Mouse (Mus musculus): Measurements from ENCODE around the gene Nfya. TPM values are rescaled to one million over a fixed set of nuclear protein-coding genes. Genes with fewer than 3 reads are reported as not detected.

The Nfya gene
- polyA plus RNA-seq, 1 experiment, result not detected

- H3K4me3 ChIP-seq (ENCODE audit: insufficient read depth, low read depth, low read length), result no peak overlapping the region
- H3K4me1 ChIP-seq (ENCODE audit: control insufficient read depth, insufficient read depth, low read length), result peaks cover 7% of the 10 kb centered on the region
- 88% methylated on average over 13 of the region's 13 CpGs for WGBS
- H3K27ac ChIP-seq (ENCODE audit: insufficient read depth, low read depth, low read length), result no peak overlapping the region
- TF ChIP-seq CTCF (IDR thresholded peaks at IDR 0.05; ENCODE audit: insufficient read depth, low read depth, low read length) (no peak), POLR2A (IDR thresholded peaks at IDR 0.05; ENCODE audit: insufficient read depth, low read depth, low read length) (no peak)
Observed at GRCm38 (mm10) chr17:48450666-48451352, 41.1 kb upstream of the Nfya start.

GRCm38 (mm10) chr17:48447675-48448074 lies 38.0 kb upstream of the Nfya start:
- WGBS, result 66% methylated on average over 8 of the region's 8 CpGs

GRCm38 (mm10) chr17:48443542-48444145 lies 33.9 kb upstream of the Nfya start:
- 63% methylated on average over 16 of the region's 16 CpGs for WGBS
- no peak overlapping the region for H3K4me3 ChIP-seq (ENCODE audit: insufficient read depth, low read depth, low read length)
- no peaks in the 10 kb centered on the region for H3K4me1 ChIP-seq (ENCODE audit: control insufficient read depth, insufficient read depth, low read length)
- H3K27ac ChIP-seq (ENCODE audit: insufficient read depth, low read depth, low read length), result no peak overlapping the region
- no peak for TF ChIP-seq CTCF (IDR thresholded peaks at IDR 0.05; ENCODE audit: insufficient read depth, low read depth, low read length)
- TF ChIP-seq POLR2A (IDR thresholded peaks at IDR 0.05; ENCODE audit: insufficient read depth, low read depth, low read length), result no peak

More at GRCm38 (mm10) chr17:48447675-48448074, 38.0 kb upstream of the Nfya start:
- TF ChIP-seq POLR2A (IDR thresholded peaks at IDR 0.05; ENCODE audit: insufficient read depth, low read depth, low read length) (no peak), CTCF (IDR thresholded peaks at IDR 0.05; ENCODE audit: insufficient read depth, low read depth, low read length) (no peak)
- H3K4me1 ChIP-seq (ENCODE audit: control insufficient read depth, insufficient read depth, low read length), result peaks cover 7% of the 10 kb centered on the region
- no peak overlapping the region for H3K4me3 ChIP-seq (ENCODE audit: insufficient read depth, low read depth, low read length)
- no peak overlapping the region for H3K27ac ChIP-seq (ENCODE audit: insufficient read depth, low read depth, low read length)

- Histone ChIP-seq H3K4me1 (ENCODE audit: control insufficient read depth, insufficient read depth, low read length) (peaks cover 1% of the 10 kb centered on the region; the same call in 1 of the 2 replicates), H3K27ac (ENCODE audit: insufficient read depth, low read depth, low read length) (no peak overlapping the region), H3K4me3 (ENCODE audit: insufficient read depth, low read depth, low read length) (no peak overlapping the region)
- 81% methylated on average over 7 of the region's 7 CpGs for WGBS
- no peak for TF ChIP-seq POLR2A (IDR thresholded peaks at IDR 0.05; ENCODE audit: insufficient read depth, low read depth, low read length)
- TF ChIP-seq CTCF (IDR thresholded peaks at IDR 0.05; ENCODE audit: insufficient read depth, low read depth, low read length), result no peak
Observed at GRCm38 (mm10) chr17:48442745-48443457, 33.2 kb upstream of the Nfya start.

- peak overlapping the region; percentile 41 for H3K27ac ChIP-seq (ENCODE audit: insufficient read depth, low read depth, low read length)
- H3K4me3 ChIP-seq (ENCODE audit: insufficient read depth, low read depth, low read length), result no peak overlapping the region
- TF ChIP-seq CTCF (IDR thresholded peaks at IDR 0.05; ENCODE audit: insufficient read depth, low read depth, low read length) (no peak), POLR2A (IDR thresholded peaks at IDR 0.05; ENCODE audit: insufficient read depth, low read depth, low read length) (no peak)
- peaks cover 5% of the 10 kb centered on the region; the same call in 1 of the 2 replicates for H3K4me1 ChIP-seq (ENCODE audit: control insufficient read depth, insufficient read depth, low read length)
- 49% methylated on average over 7 of the region's 7 CpGs for WGBS
Observed at GRCm38 (mm10) chr17:48437421-48437911, 27.8 kb upstream of the Nfya start.

GRCm38 (mm10) chr17:48436487-48436886 lies 26.8 kb upstream of the Nfya start:
- Histone ChIP-seq H3K4me1 (ENCODE audit: control insufficient read depth, insufficient read depth, low read length) (peaks cover 5% of the 10 kb centered on the region; the same call in 1 of the 2 replicates), H3K4me3 (ENCODE audit: insufficient read depth, low read depth, low read length) (no peak overlapping the region), H3K27ac (ENCODE audit: insufficient read depth, low read depth, low read length) (no peak overlapping the region)
- WGBS, result 73% methylated on average over 1 of the region's 1 CpGs
- TF ChIP-seq POLR2A (IDR thresholded peaks at IDR 0.05; ENCODE audit: insufficient read depth, low read depth, low read length) (no peak), CTCF (IDR thresholded peaks at IDR 0.05; ENCODE audit: insufficient read depth, low read depth, low read length) (no peak)

GRCm38 (mm10) chr17:48434479-48434878 lies 24.8 kb upstream of the Nfya start:
- TF ChIP-seq POLR2A (IDR thresholded peaks at IDR 0.05; ENCODE audit: insufficient read depth, low read depth, low read length) (no peak), CTCF (IDR thresholded peaks at IDR 0.05; ENCODE audit: insufficient read depth, low read depth, low read length) (no peak)
- Histone ChIP-seq H3K27ac (ENCODE audit: insufficient read depth, low read depth, low read length) (no peak overlapping the region), H3K4me1 (ENCODE audit: control insufficient read depth, insufficient read depth, low read length) (peaks cover 5% of the 10 kb centered on the region; the same call in 1 of the 2 replicates), H3K4me3 (ENCODE audit: insufficient read depth, low read depth, low read length) (no peak overlapping the region)
- 96% methylated on average over 5 of the region's 5 CpGs for WGBS

- peaks cover 5% of the 10 kb centered on the region; the same call in 1 of the 2 replicates for H3K4me1 ChIP-seq (ENCODE audit: control insufficient read depth, insufficient read depth, low read length)
- no peak overlapping the region for H3K27ac ChIP-seq (ENCODE audit: insufficient read depth, low read depth, low read length)
- TF ChIP-seq POLR2A (IDR thresholded peaks at IDR 0.05; ENCODE audit: insufficient read depth, low read depth, low read length) (no peak), CTCF (IDR thresholded peaks at IDR 0.05; ENCODE audit: insufficient read depth, low read depth, low read length) (no peak)
- H3K4me3 ChIP-seq (ENCODE audit: insufficient read depth, low read depth, low read length), result no peak overlapping the region
- 82% methylated on average over 6 of the region's 6 CpGs for WGBS
Observed at GRCm38 (mm10) chr17:48433689-48434330, 24.1 kb upstream of the Nfya start.

Measured in olfactory bulb, adult 2 months (tissue).